Mouse (Mus musculus): ENCODE measurements at regions not wholly inside any gene's neighbourhood (a gene's known extent, or its start where the extent isn't known, plus 50 kb on each side); places are given as distances from the start of the nearest gene placed in this dataset.
A peak's percentile ranks its signal among the peaks of the same experiment; 100 is the strongest.
"Not testable (repeated sequence)": the region's sequence is repeated elsewhere in the genome, so short reads cannot be mapped to it uniquely, and the experiment has no call there.

DNA sequence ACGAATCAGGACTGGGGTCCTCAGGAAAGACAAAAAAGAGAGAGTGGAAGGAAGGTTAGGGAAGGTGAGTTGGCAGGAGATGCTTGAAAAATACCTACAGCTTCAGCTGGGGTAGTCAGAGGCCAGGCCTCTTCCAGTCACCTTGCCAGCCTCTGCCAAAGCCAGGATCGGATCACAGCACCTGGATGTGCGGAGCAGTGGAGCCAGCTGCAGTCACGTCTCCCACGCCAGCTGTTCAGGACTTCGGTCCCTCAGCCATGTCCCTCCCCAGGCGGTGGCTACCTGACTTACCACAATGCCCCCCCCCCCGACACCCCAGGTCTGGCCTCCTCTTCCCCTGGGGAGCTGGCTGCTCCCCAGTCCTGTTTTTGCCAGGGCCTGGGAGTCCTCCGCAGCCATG lies 134.3 kb upstream of the Bcor start:
- intact Hi-C loops (cut with DNase I), result no loop called here
- no peak for DNase-seq

DNA sequence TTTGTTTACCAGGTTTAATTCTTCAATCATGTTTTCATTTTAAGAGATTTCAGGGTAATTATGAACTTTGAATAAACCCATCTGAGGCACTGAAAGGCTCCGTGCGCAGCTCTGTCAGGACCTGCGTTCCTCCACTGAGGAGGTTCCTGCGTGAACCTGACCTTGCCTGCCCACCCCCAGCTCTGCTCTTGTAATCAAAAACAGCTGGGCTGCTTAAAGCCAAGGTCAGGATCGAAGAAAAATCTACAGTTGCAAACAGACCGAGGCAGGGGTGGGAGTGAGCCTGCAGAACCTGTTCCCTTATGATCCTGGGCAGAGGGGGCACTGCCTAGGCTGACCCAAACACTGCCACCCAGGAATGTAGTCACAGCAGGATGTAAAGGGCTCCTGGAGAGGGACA lies 134.8 kb upstream of the Bcor start:
- intact Hi-C loops (cut with DNase I), result no loop called here
- no peak for DNase-seq

DNA sequence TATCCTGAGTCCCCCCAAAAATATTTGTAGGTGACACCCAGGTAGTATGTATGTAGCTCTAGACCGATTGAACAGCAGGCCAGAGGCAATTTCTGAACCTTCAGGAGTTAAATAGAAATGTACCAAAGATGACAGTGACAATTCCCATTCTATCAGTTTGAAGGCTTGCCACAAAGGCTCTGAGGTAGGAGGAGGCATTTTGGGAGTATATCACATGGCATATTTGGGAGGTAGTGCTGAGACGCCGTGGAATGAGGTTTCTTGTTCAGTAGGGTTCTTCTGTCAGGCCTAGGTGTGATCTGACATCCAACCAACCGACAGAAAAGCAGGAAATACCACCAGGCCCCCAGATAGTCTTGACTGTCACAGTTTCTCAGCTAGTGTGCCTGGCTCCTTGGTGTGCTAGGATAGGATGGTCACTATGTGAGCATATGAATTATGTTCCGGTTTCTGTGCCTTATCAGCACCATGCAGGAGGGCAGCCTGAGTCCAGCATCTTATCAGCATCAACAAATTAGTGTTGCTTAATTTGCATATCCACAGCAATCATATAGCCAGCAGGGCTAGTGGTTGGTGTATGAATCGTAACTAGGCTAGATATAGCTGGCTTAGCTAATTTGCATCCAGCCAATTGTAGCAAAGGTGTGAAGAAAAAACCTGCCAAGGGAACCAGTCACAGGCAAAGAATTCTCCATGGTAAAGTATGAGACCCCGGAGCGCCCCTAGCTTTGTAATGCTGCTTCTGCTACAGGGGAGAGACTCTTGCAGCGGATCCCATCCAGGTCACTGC lies 136.3 kb upstream of the Bcor start:
- DNase-seq, result no peak
- intact Hi-C loops (cut with DNase I), result no loop called here

DNA sequence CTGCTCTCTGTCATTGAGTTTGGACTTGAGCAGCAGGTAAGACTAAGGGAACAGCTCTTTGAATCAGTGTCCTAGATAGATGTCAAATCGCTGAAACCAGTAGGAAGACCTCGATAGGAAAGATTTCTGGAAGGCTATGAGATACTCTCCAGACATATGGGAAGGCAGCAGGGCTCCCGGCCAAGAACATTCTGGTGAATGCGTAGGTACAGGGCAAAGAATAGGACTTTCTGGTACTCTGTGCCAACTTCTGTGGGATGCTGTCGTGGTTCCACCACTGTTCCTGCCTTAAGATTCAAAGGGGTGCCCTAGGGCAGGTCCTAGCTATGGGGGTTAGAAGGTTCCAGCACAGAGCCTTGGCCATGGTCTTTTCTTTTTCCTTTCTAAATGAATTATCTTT lies 138.5 kb upstream of the Bcor start:
- intact Hi-C loops (cut with DNase I), result no loop called here
- DNase-seq, result no peak

DNA sequence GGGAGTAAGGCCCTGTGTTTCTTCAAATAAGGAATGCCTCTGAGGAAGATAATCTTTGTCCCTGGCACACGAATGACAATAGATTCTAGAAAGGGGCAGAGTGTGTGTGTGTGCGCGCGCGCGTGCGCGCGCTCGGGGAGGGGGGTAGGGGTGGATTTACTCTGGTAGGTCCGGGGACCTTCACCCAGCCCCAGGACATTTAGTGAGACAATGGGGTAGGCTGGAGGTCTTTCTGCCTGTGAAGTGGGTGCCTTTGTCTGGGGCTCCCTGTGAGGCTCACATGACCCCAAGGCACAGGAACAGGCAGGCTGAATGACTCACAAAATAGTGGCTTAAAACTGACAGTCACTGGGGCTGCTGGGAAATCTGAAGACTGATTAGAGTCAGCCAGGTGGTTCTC lies 139.1 kb upstream of the Bcor start:
- no peak for DNase-seq
- intact Hi-C loops (cut with DNase I), result no loop called here

DNA sequence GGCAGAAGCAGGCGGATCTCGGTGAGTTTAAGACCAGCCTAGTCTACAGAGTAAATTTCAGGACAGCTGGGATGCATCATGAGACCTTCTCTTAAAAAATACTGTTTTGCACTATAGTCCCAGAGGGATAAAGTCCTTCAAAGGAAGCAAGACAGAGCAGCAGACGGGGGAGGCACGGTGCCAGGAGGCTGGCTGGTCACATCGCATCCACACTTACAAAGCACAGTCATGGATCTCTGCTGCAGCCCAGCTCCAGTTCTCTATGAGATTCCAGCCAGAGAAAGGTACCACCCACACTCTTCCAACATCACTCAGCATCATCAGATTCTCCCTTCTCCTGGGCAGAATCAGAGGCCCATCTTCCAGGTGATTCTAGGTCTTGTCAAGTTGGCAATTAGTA lies 144.5 kb upstream of the Bcor start:
- intact Hi-C loops (cut with DNase I), result no loop called here
- DNase-seq, result peak; percentile 55

DNA sequence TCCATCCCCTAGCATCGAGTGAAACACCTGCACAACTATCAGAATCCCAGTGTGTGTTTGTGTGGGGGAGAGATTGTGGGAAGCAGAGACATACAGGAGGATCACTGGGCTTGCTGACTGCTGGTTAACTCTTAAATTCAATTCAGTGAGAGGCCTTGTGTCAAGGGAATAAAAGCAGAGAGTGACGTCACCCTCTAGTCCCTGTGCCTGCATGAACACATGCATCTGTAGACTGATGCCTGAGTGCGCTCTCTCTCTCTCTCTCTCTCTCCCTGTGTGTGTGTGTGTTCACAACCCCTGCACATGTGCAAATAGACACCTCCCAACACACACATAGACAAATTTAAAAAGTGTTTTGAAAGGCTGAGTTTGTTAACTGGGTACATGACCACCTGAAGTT lies 146.8 kb upstream of the Bcor start:
- intact Hi-C loops (cut with DNase I), result no loop called here
- DNase-seq, result no peak

DNA sequence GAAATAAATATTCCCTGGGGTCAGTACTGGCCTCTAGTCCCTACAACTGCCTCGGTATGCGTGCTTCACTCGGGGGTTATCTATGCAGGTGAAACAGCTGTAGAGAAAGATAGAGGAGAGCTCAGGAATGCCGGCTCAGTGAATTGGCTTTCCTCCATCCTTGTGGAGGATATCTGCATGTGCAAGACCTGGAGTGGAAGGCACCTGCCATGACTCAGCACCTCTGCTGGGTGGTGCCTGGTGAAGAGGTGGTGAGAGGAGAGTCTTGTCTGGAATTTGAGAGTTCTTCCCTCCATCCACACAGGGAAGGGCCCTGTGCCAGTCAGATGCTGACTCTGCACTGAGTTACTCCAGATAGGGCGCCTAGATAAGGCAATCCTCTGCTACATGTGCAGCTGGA lies 152.4 kb upstream of the Bcor start:
- no peak for DNase-seq
- intact Hi-C loops (cut with DNase I), result no loop called here

DNA sequence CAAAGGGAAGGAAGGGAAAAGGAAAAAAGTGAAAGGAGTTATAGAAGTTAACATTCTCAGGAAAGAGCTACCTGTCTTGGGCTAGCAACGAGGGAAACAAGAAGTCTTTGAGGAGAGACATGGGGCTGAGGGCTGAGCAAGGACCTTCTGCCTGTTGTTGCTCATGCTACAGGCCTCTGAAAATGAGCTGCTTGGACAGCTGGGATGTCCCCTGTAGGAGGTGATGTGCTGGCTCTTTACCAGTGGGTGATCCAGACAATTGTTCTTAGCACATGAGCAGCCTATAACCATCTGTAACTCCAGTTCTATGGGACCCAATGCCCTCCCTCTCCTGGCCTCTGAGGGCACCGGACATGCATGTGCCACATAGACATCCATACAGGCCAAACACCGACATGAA lies 155.5 kb upstream of the Bcor start:
- no peak for DNase-seq
- intact Hi-C loops (cut with DNase I), result no loop called here

DNA sequence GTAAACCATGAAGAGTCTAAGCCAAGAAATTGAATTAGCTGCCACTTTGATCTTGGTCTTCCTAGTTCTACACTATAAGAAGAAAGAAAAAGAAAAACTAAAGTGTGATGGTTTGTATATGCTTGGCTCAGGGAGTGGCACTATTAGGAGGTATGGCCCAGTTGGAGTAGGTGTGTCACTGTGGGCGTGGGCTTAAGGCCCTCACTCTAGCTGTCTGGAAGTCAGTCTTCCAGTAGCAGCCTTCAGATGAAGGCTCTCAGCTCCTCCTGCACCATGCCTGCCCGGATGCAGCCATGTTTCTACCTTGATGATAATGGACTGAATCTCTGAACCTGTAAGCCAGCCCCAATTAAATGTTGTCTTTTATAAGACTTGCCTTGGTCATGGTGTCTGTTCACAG lies 157.3 kb upstream of the Bcor start:
- DNase-seq; intact Hi-C loops (cut with DNase I): not testable (repeated sequence)

DNA sequence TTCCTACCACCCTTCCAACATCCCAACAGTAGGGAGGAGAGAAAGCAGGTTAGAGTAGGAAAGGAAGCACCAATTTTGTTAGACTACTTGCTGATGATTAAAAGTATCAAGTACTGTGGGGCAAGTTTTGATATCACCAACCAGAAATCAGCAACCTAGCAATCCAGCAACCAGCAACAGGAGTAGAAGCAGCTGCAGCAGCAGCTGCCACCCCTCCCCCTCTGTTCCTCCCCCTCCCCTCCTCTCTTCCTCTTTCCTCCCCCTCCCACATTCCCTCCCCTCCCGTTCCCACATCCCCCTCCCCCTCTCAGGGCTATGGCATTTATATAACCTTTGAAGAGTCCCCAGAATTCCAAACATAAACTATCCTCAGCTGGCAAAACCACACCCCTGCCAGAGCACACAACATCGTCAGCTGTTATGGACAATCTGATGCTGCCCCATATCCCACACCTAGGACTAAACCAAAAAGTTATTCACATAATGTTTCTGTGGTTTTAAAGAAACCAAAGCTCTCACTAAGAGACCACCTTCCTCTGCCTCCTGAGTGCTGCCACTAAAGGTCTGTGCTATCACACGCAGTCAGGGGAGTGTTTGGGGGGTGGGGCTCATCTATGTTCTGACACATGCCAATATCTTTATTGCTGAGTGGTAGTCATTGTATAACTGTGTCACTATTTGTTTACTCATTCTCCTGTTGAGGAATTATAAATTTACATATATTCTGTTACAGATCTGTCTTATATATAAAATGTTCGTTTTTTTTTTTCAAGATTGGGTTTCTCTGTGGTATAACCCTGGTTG lies 158.9 kb upstream of the Bcor start:
- intact Hi-C loops (cut with DNase I), result no loop called here
- DNase-seq, result no peak

DNA sequence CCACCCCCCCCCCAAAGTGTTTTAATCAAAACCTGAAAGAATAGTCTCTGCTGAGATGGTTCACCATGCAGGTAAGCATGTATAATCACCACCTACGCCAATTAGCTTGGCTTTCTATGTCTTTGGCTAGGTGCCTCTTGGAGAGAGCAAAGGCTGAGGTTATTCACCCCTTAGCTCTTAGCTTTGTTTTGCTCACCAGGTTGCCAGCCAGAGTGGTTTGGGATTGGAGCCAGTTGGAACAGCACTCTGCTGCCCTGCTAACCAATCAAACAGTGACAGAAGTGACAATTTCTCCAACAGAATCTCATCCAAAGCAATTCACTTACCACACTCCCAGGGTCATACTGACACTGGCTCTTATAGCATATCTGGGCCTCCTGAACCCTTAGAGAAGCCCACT lies 162.3 kb upstream of the Bcor start:
- DNase-seq, result peak; percentile 7
- intact Hi-C loops (cut with DNase I), result no loop called here

DNA sequence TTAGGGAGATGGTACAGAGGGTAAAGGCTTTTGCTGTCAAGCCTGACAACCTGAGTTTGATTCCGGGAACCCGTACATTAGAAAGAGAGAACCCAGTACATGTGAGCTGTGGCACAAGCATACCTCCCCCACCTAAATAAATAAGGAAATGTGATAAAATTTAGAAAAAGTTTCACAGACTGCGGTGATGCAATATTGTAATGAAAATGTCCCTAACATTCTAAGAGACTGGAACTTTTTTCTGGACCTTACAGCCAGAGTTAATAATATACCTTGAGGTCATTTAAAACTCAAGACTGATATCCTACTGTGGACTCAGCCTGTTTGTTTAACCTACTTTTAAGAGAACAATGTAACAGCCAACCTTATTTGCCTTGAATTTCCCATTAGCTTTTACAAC lies 163.1 kb upstream of the Bcor start:
- DNase-seq, result no peak
- intact Hi-C loops (cut with DNase I), result no loop called here

DNA sequence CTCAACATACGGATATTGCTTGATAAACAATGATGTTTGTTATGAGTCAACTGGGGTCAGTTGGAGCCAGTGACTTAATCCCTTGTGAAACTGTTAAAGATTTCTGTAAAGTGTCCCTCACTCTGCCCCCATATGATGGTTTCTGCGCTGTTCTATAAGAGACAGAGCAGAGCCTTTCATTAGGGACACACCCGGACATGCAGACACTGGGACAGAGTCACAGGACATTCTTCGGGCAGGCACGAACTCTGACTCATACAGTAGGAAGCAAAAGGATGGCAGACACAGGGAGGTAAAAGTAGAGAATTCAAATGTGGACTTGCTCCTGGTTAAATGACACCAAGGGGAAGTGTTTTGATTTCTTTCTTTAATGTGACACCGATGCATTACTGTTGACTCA lies 163.7 kb upstream of the Bcor start:
- intact Hi-C loops (cut with DNase I), result no loop called here
- DNase-seq, result no peak

DNA sequence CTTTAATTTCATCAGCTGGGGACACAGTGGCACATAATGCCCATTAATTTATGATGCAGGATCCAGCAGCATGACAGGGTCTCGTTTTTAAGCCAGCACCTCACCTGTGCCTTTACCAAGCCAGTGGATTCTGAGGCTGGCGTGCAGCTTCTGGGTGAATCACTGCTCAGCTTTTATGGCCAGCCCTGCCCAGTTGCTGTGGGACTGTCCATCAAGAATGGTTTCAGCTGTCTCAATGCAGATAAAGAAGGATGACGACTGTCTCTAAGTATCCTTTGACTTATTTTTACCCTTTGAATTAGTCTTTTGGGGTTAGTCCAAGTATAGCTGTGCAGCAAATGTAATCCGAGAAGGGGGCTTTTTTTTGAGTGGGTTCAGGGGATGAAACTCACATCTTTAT lies 167.3 kb upstream of the Bcor start:
- intact Hi-C loops (cut with DNase I), result no loop called here

DNA sequence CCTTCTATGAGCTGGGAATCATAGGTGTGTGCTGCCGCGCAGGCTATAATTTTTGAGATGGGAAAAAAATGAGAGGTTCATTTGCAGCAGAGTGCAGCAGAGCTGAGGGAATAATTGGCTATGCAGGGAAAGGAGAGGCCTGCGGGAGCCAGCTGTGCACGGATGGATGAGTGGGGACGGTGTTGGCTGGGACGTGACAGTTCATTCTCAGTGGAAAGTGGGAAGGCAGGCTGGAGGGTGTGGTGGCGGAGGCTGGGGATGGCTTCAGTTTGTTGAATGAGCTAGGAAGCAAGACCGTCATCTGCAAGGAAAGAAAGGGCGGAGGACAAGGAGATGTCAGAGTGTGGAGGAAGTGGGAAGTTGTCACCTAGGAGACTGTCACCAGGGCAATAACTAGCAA lies 180.4 kb upstream of the Bcor start:
- intact Hi-C loops (cut with DNase I), result no loop called here
- no peak for DNase-seq

More for the DNA sequence above, 167.3 kb upstream of the Bcor start:
- no peak for DNase-seq

DNA sequence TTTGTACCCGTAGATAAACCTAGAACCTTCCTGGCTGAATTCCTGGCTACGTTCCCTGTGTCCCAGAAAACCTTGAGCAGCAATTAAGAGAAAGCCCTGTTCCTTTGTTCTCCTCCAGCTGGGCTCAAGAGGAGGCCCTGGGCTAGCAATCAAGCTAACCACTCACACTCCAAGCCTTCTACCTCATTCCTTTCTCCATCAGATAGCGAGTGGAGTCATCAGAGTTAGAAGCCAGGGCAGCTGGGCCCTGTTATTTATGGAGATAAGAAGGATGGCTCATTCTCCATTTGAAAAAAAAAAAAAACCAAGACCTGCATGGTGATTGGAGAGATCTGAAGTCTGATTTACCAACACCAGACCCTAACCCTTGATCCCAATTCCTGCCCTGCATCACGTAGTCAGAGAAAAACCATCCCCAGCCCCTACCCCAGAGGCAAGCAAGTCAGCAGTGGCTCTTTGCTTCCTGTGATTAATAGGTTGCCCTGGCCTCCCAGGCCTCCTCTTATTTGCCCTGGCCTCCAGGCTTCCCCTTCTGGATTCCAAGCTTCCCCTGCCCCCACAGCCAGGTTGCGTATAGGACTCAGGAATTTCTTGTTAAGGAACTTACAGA lies 181.3 kb upstream of the Bcor start:
- intact Hi-C loops (cut with DNase I), result no loop called here
- DNase-seq, result no peak

DNA sequence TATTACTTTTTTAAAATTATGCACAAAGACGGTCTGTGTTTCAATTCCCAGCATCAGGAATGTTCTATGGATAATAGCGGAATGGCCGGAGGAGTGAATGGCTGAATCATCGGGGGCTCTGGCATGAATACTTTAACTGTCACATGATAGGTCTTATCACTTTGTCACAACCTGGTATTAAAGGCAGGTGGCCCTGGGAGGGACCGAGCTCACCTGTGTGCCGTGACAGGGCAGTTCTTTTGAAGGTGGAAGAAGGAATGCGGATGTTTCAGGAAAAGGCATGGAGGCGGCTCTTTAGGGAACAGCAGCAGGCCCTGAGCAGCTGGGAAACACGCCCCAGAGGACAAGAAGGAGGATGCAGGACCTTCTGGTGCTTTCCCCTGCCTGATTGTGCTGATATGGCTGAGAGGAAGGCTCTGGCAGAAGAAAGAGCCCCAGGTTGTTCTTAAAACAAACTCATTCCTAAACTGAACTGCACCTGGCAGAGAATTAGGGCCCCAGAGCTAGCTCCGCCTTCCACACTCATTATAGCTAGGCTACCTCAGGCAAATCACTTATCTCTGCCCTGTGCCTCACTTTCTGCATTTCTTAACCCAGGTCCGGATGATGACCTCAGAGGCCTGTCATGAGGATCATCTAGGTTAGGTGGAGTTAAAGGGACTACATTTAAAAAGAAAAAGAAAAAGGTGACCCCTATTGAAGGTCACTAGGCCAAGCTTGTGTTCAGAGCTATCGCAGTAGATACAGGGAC lies 184.8 kb upstream of the Bcor start:
- intact Hi-C loops (cut with DNase I), result no loop called here
- DNase-seq, result no peak

DNA sequence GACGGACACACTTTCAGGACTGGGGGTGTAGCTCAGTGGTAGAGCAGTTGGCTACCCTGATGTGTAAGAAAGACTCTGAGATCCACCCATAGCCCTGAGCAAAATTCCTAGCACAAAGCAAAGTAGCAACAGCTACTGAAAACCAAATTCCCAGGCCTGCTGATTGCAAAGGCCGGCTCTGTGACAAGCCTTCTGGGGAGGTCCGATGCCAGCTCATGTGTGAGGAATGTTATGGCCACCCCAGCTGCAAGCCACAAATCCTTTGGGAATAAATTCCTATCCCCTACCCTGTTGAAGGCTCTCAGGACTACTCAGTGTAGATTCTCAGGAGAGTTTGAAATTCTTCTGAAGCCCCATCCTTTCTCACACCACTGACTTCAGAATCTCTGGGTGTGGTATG lies 186.7 kb upstream of the Bcor start:
- DNase-seq, result no peak
- intact Hi-C loops (cut with DNase I), result no loop called here

DNA sequence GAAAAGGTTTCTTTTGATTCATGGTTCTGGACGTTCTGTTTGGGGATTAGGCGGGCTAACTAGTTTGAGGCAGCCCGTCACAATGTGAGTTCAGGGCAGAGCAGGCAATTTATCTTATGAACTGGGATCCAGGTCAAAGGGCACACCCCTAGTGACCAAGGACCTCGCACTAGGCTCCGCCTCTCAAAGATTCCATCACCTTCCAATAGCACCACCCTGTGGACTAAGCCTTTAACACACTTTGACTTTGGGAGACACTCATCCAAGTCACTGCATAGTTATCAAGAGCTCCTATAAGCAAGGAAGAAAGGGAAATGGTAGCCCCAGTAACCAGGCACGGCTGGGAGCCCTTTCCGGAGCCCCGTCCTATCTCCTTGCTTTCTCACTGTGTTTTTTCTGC lies 188.0 kb upstream of the Bcor start:
- DNase-seq, result no peak
- intact Hi-C loops (cut with DNase I), result no loop called here

DNA sequence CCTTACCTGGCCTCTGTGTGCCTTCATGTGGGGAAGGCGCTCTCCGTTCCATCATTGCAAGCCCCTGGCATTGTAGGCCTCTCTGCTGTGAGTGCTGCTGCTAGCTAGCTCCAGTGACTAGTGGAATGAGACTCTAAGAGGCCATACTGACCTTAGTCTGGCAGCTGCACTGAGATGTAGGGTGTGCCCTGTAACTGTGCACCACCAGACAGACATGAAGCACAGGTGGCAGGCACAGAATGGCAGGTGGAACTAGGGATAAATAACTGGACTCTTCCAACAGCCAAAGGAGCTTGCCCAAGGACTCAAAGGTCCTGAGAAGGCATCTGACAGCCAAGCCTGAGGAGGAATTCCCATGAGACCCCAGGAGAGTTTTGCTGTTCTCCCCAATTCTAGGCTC lies 194.7 kb upstream of the Bcor start:
- DNase-seq, result no peak
- intact Hi-C loops (cut with DNase I), result no loop called here
